Mouse (Mus musculus): Measurements from ENCODE around the gene Rnd2.

DNA sequence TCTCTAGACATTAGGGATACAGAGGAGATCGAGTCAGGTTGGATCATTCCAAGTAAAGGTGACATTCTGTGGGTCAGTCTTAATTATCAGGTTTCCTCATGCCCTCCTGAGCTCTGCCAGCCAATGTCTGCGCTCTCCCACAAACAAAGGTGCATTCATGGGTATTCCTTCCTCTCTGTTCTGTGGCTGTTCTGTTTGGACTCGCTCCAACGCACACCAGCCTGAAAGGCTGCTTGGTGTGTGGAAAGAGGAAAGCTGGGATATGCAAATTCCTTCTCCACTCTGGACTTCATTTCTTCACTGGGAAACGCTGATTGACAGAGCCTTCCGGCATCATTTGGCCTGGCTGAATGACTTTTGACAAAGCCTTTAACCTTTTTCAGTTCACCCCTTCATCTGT is 10.1 kb upstream of the Rnd2 start:
- TF ChIP-seq ETS1 (conservative IDR thresholded peaks at IDR 0.05; ENCODE audit: low read depth, low read length) (no peak), MAFK (IDR thresholded peaks at IDR 0.05; ENCODE audit: insufficient replicate concordance, low read length) (no peak), POLR2A (IDR thresholded peaks at IDR 0.05; ENCODE audit: low read depth, low read length) (no peak), ZC3H11A (IDR thresholded peaks at IDR 0.05; ENCODE audit: low read depth, low read length) (no peak), CTCF (conservative IDR thresholded peaks at IDR 0.05 in 1 of 2, IDR thresholded peaks at IDR 0.05 in 1 of 2; ENCODE audit: low read depth in 2 of 2, low read length in 2 of 2) (no peak)
